Mouse (Mus musculus): ENCODE results near the gene Tlcd1. TPM values are rescaled to one million over a fixed set of nuclear protein-coding genes. Genes with fewer than 3 reads are reported as not detected.

Tlcd1 gene
- polyA plus RNA-seq, 1 experiment from 2014 or later: 13.2 TPM

- peaks cover 26% of the 10 kb centered on the region for H3K36me3 ChIP-seq
- under 1% methylated on average over 42 of the region's 42 CpGs for WGBS
- peak; percentile 77 for ATAC-seq (ENCODE audit: low FRiP score, low read depth)
- H3K4me2 ChIP-seq: peak overlapping the region; percentile 73
- H3K4me1 ChIP-seq (replicated peaks): peaks cover 25% of the 10 kb centered on the region
- no peaks in the 10 kb centered on the region for H3K9me3 ChIP-seq
- H3K9ac ChIP-seq: peak overlapping the region; percentile 72
- H3K27ac ChIP-seq (replicated peaks): peak overlapping the region; percentile 88
- peak overlapping the region; percentile 66 for H3K4me3 ChIP-seq
- H3K27me3 ChIP-seq: no peaks in the 10 kb centered on the region
These were observed 12.9 kb downstream of the Tlcd1 start for GRCm38 (mm10) chr11:78189234-78190040.

- Histone ChIP-seq H3K9me3 (no peaks in the 10 kb centered on the region), H3K4me3 (peak overlapping the region; percentile 66), H3K27ac (replicated peaks) (peak overlapping the region; percentile 88), H3K4me1 (replicated peaks) (peaks cover 31% of the 10 kb centered on the region), H3K4me2 (peak overlapping the region; percentile 73), H3K36me3 (peaks cover 26% of the 10 kb centered on the region), H3K27me3 (no peaks in the 10 kb centered on the region), H3K9ac (peak overlapping the region; percentile 72; the same call in 1 of the 2 replicates)
- ATAC-seq (ENCODE audit: low FRiP score, low read depth): no peak
- 69% methylated on average over 6 of the region's 6 CpGs for WGBS
These were observed 13.5 kb downstream of the Tlcd1 start for GRCm38 (mm10) chr11:78190041-78190440.

GRCm38 (mm10) chr11:78193113-78193512 is 16.6 kb downstream of the Tlcd1 start, which contains the start of gene Proca1:
Proca1 (plus strand) TSS chr11:78193392.
- ATAC-seq (ENCODE audit: low FRiP score, low read depth): no peak
- Histone ChIP-seq H3K9ac (no peak within 1 kb of the TSS), H3K9me3 (no peaks in the 10 kb centered on the region), H3K36me3 (peaks cover 26% of the 10 kb centered on the region), H3K4me2 (peak within 1 kb of the TSS; percentile 49), H3K4me3 (no peak within 1 kb of the TSS), H3K27ac (replicated peaks) (no peak within 1 kb of the TSS), H3K4me1 (replicated peaks) (peaks cover 24% of the 10 kb centered on the region), H3K27me3 (no peaks in the 10 kb centered on the region)
- WGBS: 92% methylated on average over 1 of the region's 1 CpGs

GRCm38 (mm10) chr11:78194411-78195100 is 18.0 kb downstream of the Tlcd1 start:
- Histone ChIP-seq H3K9ac (no peak overlapping the region), H3K4me1 (replicated peaks) (peaks cover 19% of the 10 kb centered on the region), H3K4me2 (peak overlapping the region; percentile 49), H3K9me3 (no peaks in the 10 kb centered on the region), H3K4me3 (peak overlapping the region; percentile 31), H3K27me3 (no peaks in the 10 kb centered on the region), H3K27ac (replicated peaks) (no peak overlapping the region), H3K36me3 (peaks cover 26% of the 10 kb centered on the region)
- WGBS: 3% methylated on average over 30 of the region's 30 CpGs
- peak; percentile 53 for ATAC-seq (ENCODE audit: low FRiP score, low read depth)

GRCm38 (mm10) chr11:78195101-78195863 is 18.8 kb downstream of the Tlcd1 start:
- Histone ChIP-seq H3K27ac (replicated peaks) (no peak overlapping the region), H3K36me3 (peaks cover 26% of the 10 kb centered on the region), H3K4me3 (peak overlapping the region; percentile 31), H3K9me3 (no peaks in the 10 kb centered on the region), H3K4me1 (replicated peaks) (peaks cover 12% of the 10 kb centered on the region), H3K9ac (no peak overlapping the region), H3K27me3 (no peaks in the 10 kb centered on the region), H3K4me2 (peak overlapping the region; percentile 49)
- WGBS: 62% methylated on average over 23 of the region's 23 CpGs
- no peak for ATAC-seq (ENCODE audit: low FRiP score, low read depth)

- H3K36me3 ChIP-seq: peaks cover 24% of the 10 kb centered on the region
- 95% methylated on average over 3 of the region's 3 CpGs for WGBS
- ATAC-seq (ENCODE audit: low FRiP score, low read depth): no peak
These were observed 25.9 kb downstream of the Tlcd1 start for GRCm38 (mm10) chr11:78202372-78202771.

GRCm38 (mm10) chr11:78204287-78204686 is 27.8 kb downstream of the Tlcd1 start:
- no peak for ATAC-seq (ENCODE audit: low FRiP score, low read depth)
- Histone ChIP-seq H3K36me3 (peaks cover 43% of the 10 kb centered on the region), H3K4me1 (replicated peaks) (no peaks in the 10 kb centered on the region), H3K4me2 (no peak overlapping the region), H3K27ac (replicated peaks) (peak overlapping the region; percentile 28; the same call in 1 of the 2 replicates), H3K9ac (no peak overlapping the region), H3K27me3 (no peaks in the 10 kb centered on the region), H3K4me3 (no peak overlapping the region), H3K9me3 (no peaks in the 10 kb centered on the region)
- WGBS: 61% methylated on average over 6 of the region's 6 CpGs

More at GRCm38 (mm10) chr11:78202372-78202771, 25.9 kb downstream of the Tlcd1 start:
- Histone ChIP-seq H3K4me1 (replicated peaks) (no peaks in the 10 kb centered on the region), H3K27me3 (no peaks in the 10 kb centered on the region), H3K4me3 (no peak overlapping the region), H3K27ac (replicated peaks) (no peak overlapping the region), H3K4me2 (no peak overlapping the region), H3K9me3 (no peaks in the 10 kb centered on the region), H3K9ac (no peak overlapping the region)

- H3K36me3 ChIP-seq: peaks cover 56% of the 10 kb centered on the region
- H3K27me3 ChIP-seq: no peaks in the 10 kb centered on the region
- no peak overlapping the region for H3K9ac ChIP-seq
- peak overlapping the region; percentile 65 for H3K27ac ChIP-seq (replicated peaks)
- no peak overlapping the region for H3K4me3 ChIP-seq
- no peak overlapping the region for H3K4me2 ChIP-seq
- no peaks in the 10 kb centered on the region for H3K4me1 ChIP-seq (replicated peaks)
- 47% methylated on average over 13 of the region's 13 CpGs for WGBS
- ATAC-seq (ENCODE audit: low FRiP score, low read depth): no peak
- no peaks in the 10 kb centered on the region for H3K9me3 ChIP-seq
These were observed 29.1 kb downstream of the Tlcd1 start for GRCm38 (mm10) chr11:78205361-78206206.

GRCm38 (mm10) chr11:78207190-78207589 is 30.7 kb downstream of the Tlcd1 start:
- Histone ChIP-seq H3K27ac (replicated peaks) (no peak overlapping the region), H3K9ac (no peak overlapping the region), H3K4me3 (no peak overlapping the region), H3K27me3 (no peaks in the 10 kb centered on the region), H3K4me2 (no peak overlapping the region), H3K4me1 (replicated peaks) (no peaks in the 10 kb centered on the region), H3K9me3 (no peaks in the 10 kb centered on the region), H3K36me3 (peaks cover 70% of the 10 kb centered on the region)
- ATAC-seq (ENCODE audit: low FRiP score, low read depth): no peak
- WGBS: 76% methylated on average over 7 of the region's 7 CpGs

GRCm38 (mm10) chr11:78209886-78210285 is 33.4 kb downstream of the Tlcd1 start:
- no peak for ATAC-seq (ENCODE audit: low FRiP score, low read depth)
- Histone ChIP-seq H3K27me3 (no peaks in the 10 kb centered on the region), H3K9ac (no peak overlapping the region), H3K4me2 (no peak overlapping the region), H3K4me3 (no peak overlapping the region), H3K27ac (replicated peaks) (no peak overlapping the region), H3K4me1 (replicated peaks) (no peaks in the 10 kb centered on the region), H3K9me3 (no peaks in the 10 kb centered on the region), H3K36me3 (peaks cover 93% of the 10 kb centered on the region)
- 96% methylated on average over 5 of the region's 6 CpGs for WGBS

- H3K27ac ChIP-seq (replicated peaks): no peak overlapping the region
- 72% methylated on average over 7 of the region's 7 CpGs for WGBS
- no peak for ATAC-seq (ENCODE audit: low FRiP score, low read depth)
- no peaks in the 10 kb centered on the region for H3K27me3 ChIP-seq
- H3K4me2 ChIP-seq: no peak overlapping the region
- H3K4me1 ChIP-seq (replicated peaks): no peaks in the 10 kb centered on the region
- H3K4me3 ChIP-seq: no peak overlapping the region
- peaks cover 93% of the 10 kb centered on the region for H3K36me3 ChIP-seq
- no peak overlapping the region for H3K9ac ChIP-seq
- H3K9me3 ChIP-seq: no peaks in the 10 kb centered on the region
These were observed 34.1 kb downstream of the Tlcd1 start for GRCm38 (mm10) chr11:78210615-78211014.

Measured in hindbrain, embryonic 15.5 days (tissue).